18 mouse cellular contexts compared by ENCODE assay signal in genomic region chr6:24976176-24976575, GRCm38 (mm10). TPM values are rescaled to one million over a fixed set of nuclear protein-coding genes. Genes with fewer than 3 reads are reported as not detected.
"Had no signal": no experiment of that assay in that cellular context is flagged by ENCODE, and none has a peak within 500 bp of the region (broad histone marks: within the 10 kb centered on the region; RNA-seq: fewer than 3 reads in every experiment).

No protein-coding gene starts in this region.

- H3K4me3 ChIP-seq: lung, embryonic 15.5 days; megakaryocyte, embryonic 14.5 days; midbrain, embryonic 13.5 days; midbrain, embryonic 15.5 days; neural tube, embryonic 12.5 days; stomach, embryonic 15.5 days had no signal

- H3K27ac ChIP-seq: lung, embryonic 15.5 days; macrophage; midbrain, embryonic 13.5 days; midbrain, embryonic 15.5 days; neural tube, embryonic 12.5 days; stomach, embryonic 15.5 days; stomach, postnatal 0 days had no signal

- DNase-seq: lung, adult 2 months; lung, postnatal 14 days; lung, postnatal 36 days; right cerebral cortex, postnatal 14 days; thymus, adult 2 months; thymus, postnatal 25 days; thymus, postnatal 4 days had no signal

RNA-seq across cellular contexts. Expression of gene Tmem229a, which starts 20.1 kb away (rescaled TPM):
- total RNA-seq: megakaryocyte progenitor cell, adult 5-6 weeks; neutrophil, adult 5-6 weeks had no signal
- polyA plus RNA-seq: macrophage; testis, adult 2 months had no signal
